Mouse (Mus musculus) bone marrow macrophage, adult 2 months (primary cell): ENCODE data around the gene Sv2b.

Source experiments
- CTCF ChIP-seq: IDR thresholded peaks from 2 replicates; pipeline ENCODE4 v1.5.1; 2012; ENCODE audit warnings: low read depth, mild to moderate bottlenecking, low read length, moderate library complexity
- POLR2A ChIP-seq: IDR thresholded peaks from 2 replicates; pipeline ENCODE4 v1.6.1; 2012; ENCODE audit warnings: mild to moderate bottlenecking, low read depth, low read length, borderline replicate concordance

DNA sequence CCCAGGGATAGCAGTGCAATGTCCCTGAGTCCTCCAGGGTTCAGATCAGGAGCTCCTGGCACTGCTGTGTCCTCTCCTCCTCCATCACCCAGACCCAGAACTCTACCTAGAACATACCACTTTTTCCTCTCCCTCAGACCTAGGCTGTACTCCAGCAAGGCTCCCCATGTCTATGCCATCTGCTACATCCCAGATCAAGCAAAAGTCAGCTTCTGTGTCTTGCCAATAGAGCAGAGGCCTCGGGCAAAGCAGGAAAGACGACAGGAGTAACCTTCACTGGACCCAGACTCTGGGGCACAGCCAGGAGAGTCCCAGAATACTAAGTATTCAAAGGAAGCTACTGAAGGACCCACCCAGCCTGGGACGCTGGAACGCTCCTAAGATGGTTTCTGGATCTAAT lies 9.8 kb downstream of the Sv2b start:
- no peak for TF ChIP-seq CTCF
- TF ChIP-seq POLR2A, result no peak
